Mouse (Mus musculus) liver, adult 2 months (tissue): ENCODE measurements around the gene Mei4.

Experiments
- CTCF ChIP-seq: fragments of 200-500 bp; IDR thresholded peaks from 2 replicates; pipeline ENCODE4 v1.5.1; 2011; ENCODE audit warnings: low read depth, low read length, control low read depth
- POLR2A ChIP-seq: fragments of 200-500 bp; IDR thresholded peaks from 2 replicates; pipeline ENCODE4 v1.6.1; 2011; ENCODE audit warnings: low read length, control low read depth; ENCODE audit not compliant: insufficient read depth; ENCODE audit errors: extremely low read depth

GRCm38 (mm10) chr9:82217976-82218375 is 354.5 kb downstream of the Mei4 start:
- TF ChIP-seq CTCF (no peak), POLR2A (no peak)
